Mouse (Mus musculus) lung, embryonic 15.5 days (tissue): ENCODE results near the gene Gpr107. TPM values are rescaled to one million over a fixed set of nuclear protein-coding genes. Genes with fewer than 3 reads are reported as not detected.
A peak's percentile ranks its signal among the peaks of the same experiment; 100 is the strongest.

Source experiments
- ATAC-seq: fragments of 200-750 bp; cut with Nextera tagmentation; 2 replicates; pipeline ENCODE4 v1.8.0; 2017; ENCODE audit warnings: moderate number of reproducible peaks, borderline replicate concordance; ENCODE audit not compliant: low FRiP score, low TSS enrichment; ENCODE audit errors: extremely low read depth
- H3K27ac ChIP-seq: fragments of 300-500 bp; sonication (generic); 2 replicates; pipeline ENCODE4 v1.5.1; 2015; ENCODE audit warnings: moderate library complexity, mild to moderate bottlenecking, inconsistent platforms
- H3K27me3 ChIP-seq: fragments of 300-500 bp; sonication (generic); 2 replicates; pipeline ENCODE4 v1.6.1; 2015; ENCODE audit warnings: inconsistent platforms
- H3K36me3 ChIP-seq: fragments of 300-500 bp; sonication (generic); 2 replicates; pipeline ENCODE4 v1.6.1; 2015; ENCODE audit warnings: inconsistent platforms
- H3K4me1 ChIP-seq: fragments of 300-500 bp; sonication (generic); 2 replicates; pipeline ENCODE4 v1.6.1; 2015; ENCODE audit warnings: inconsistent platforms
- H3K4me2 ChIP-seq: fragments of 300-500 bp; sonication (generic); 2 replicates; pipeline ENCODE4 v1.6.1; 2015; ENCODE audit warnings: inconsistent platforms, mild to moderate bottlenecking, moderate library complexity
- H3K4me3 ChIP-seq: fragments of 300-500 bp; sonication (generic); 2 replicates; pipeline ENCODE4 v1.5.1; 2015; ENCODE audit warnings: mild to moderate bottlenecking, inconsistent platforms
- H3K9ac ChIP-seq: fragments of 300-500 bp; sonication (generic); 2 replicates; pipeline ENCODE4 v1.6.1; 2015; ENCODE audit warnings: inconsistent platforms
- H3K9me3 ChIP-seq: fragments of 300-500 bp; sonication (generic); 2 replicates; pipeline ENCODE4 v1.6.1; 2016; ENCODE audit warnings: inconsistent platforms
- WGBS: fragments of 180-500 bp; shearing (Covaris S2); methylation state at CpG from one replicate; pipeline ENCODE4 v1.1.7; 2015; 5-methylcytosine and 5-hydroxymethylcytosine counted together
- polyA plus RNA-seq: library from polyadenylated mRNA; unstranded; fragments of >200 nt; fragmentation: Nextera tagmentation; extraction: Ambion mirVana; gene quantifications from 2 replicates; pipeline ENCODE4 v1.2.1, GENCODE M21; 2015

The Gpr107 gene
- polyA plus RNA-seq, 1 experiment from 2014 or later, result 33.3 TPM

- H3K9me3 ChIP-seq, result no peaks in the 10 kb centered on the region
Measured at GRCm38 (mm10) chr2:31115943-31116731, 36.0 kb upstream of the Gpr107 start.

GRCm38 (mm10) chr2:31118211-31118610, 33.9 kb upstream of the Gpr107 start:
- H3K27me3 ChIP-seq, result no peaks in the 10 kb centered on the region
- 83% methylated on average over 3 of the region's 3 CpGs for WGBS
- no peak overlapping the region for H3K9ac ChIP-seq
- no peaks in the 10 kb centered on the region for H3K36me3 ChIP-seq
- H3K27ac ChIP-seq, result no peak overlapping the region
- no peaks in the 10 kb centered on the region for H3K9me3 ChIP-seq
- peaks cover 22% of the 10 kb centered on the region for H3K4me1 ChIP-seq
- H3K4me3 ChIP-seq, result no peak overlapping the region
- H3K4me2 ChIP-seq, result no peak overlapping the region
- ATAC-seq, result no peak

More at GRCm38 (mm10) chr2:31115943-31116731, 36.0 kb upstream of the Gpr107 start:
- Histone ChIP-seq H3K27ac (no peak overlapping the region), H3K4me1 (peaks cover 20% of the 10 kb centered on the region), H3K36me3 (no peaks in the 10 kb centered on the region), H3K4me3 (no peak overlapping the region), H3K4me2 (no peak overlapping the region), H3K27me3 (no peaks in the 10 kb centered on the region), H3K9ac (no peak overlapping the region)
- ATAC-seq, result peak; percentile 45; the same call in 1 of the 2 replicates
- 57% methylated on average over 10 of the region's 10 CpGs for WGBS

- Histone ChIP-seq H3K27me3 (no peaks in the 10 kb centered on the region), H3K9me3 (no peaks in the 10 kb centered on the region), H3K36me3 (no peaks in the 10 kb centered on the region), H3K27ac (no peak overlapping the region), H3K4me3 (no peak overlapping the region), H3K4me1 (peaks cover 28% of the 10 kb centered on the region), H3K4me2 (no peak overlapping the region), H3K9ac (no peak overlapping the region)
- ATAC-seq, result no peak
- 84% methylated on average over 10 of the region's 10 CpGs for WGBS
Measured at GRCm38 (mm10) chr2:31118639-31119380, 33.3 kb upstream of the Gpr107 start.

- Histone ChIP-seq H3K4me3 (no peak overlapping the region), H3K9me3 (no peaks in the 10 kb centered on the region), H3K27me3 (no peaks in the 10 kb centered on the region), H3K27ac (no peak overlapping the region; the same call in 1 of the 2 replicates), H3K4me1 (peaks cover 33% of the 10 kb centered on the region), H3K9ac (no peak overlapping the region), H3K4me2 (no peak overlapping the region), H3K36me3 (no peaks in the 10 kb centered on the region)
- WGBS, result 67% methylated on average over 13 of the region's 13 CpGs
- ATAC-seq, result no peak
Measured at GRCm38 (mm10) chr2:31119795-31120194, 32.3 kb upstream of the Gpr107 start.

- no peak overlapping the region for H3K4me2 ChIP-seq
- no peak overlapping the region for H3K4me3 ChIP-seq
- H3K27ac ChIP-seq, result no peak overlapping the region
- no peaks in the 10 kb centered on the region for H3K27me3 ChIP-seq
- ATAC-seq, result no peak
- WGBS, result 69% methylated on average over 7 of the region's 7 CpGs
- H3K36me3 ChIP-seq, result no peaks in the 10 kb centered on the region
- H3K4me1 ChIP-seq, result peaks cover 29% of the 10 kb centered on the region
- H3K9ac ChIP-seq, result no peak overlapping the region
- no peaks in the 10 kb centered on the region for H3K9me3 ChIP-seq
Measured at GRCm38 (mm10) chr2:31121131-31121693, 30.9 kb upstream of the Gpr107 start.

- Histone ChIP-seq H3K4me2 (no peak overlapping the region), H3K27ac (no peak overlapping the region), H3K4me1 (peaks cover 42% of the 10 kb centered on the region), H3K36me3 (no peaks in the 10 kb centered on the region), H3K9me3 (no peaks in the 10 kb centered on the region), H3K9ac (no peak overlapping the region), H3K27me3 (no peaks in the 10 kb centered on the region), H3K4me3 (no peak overlapping the region)
- ATAC-seq, result no peak
- 80% methylated on average over 5 of the region's 5 CpGs for WGBS
Measured at GRCm38 (mm10) chr2:31122806-31123205, 29.3 kb upstream of the Gpr107 start.

- H3K4me1 ChIP-seq, result peaks cover 48% of the 10 kb centered on the region
- H3K27ac ChIP-seq, result no peak overlapping the region
Measured at GRCm38 (mm10) chr2:31123493-31123892, 28.6 kb upstream of the Gpr107 start.

GRCm38 (mm10) chr2:31124694-31125093, 27.4 kb upstream of the Gpr107 start:
- 30% methylated on average over 2 of the region's 2 CpGs for WGBS
- Histone ChIP-seq H3K27ac (peak overlapping the region; percentile 42), H3K4me3 (no peak overlapping the region), H3K9ac (no peak overlapping the region), H3K4me2 (no peak overlapping the region), H3K36me3 (no peaks in the 10 kb centered on the region), H3K9me3 (no peaks in the 10 kb centered on the region), H3K27me3 (no peaks in the 10 kb centered on the region), H3K4me1 (peaks cover 47% of the 10 kb centered on the region)
- ATAC-seq, result peak; percentile 55; the same call in 1 of the 2 replicates

More at GRCm38 (mm10) chr2:31123493-31123892, 28.6 kb upstream of the Gpr107 start:
- H3K4me2 ChIP-seq, result no peak overlapping the region
- H3K27me3 ChIP-seq, result no peaks in the 10 kb centered on the region
- no peak overlapping the region for H3K9ac ChIP-seq
- no peak for ATAC-seq
- 82% methylated on average over 5 of the region's 5 CpGs for WGBS
- no peak overlapping the region for H3K4me3 ChIP-seq
- no peaks in the 10 kb centered on the region for H3K36me3 ChIP-seq
- no peaks in the 10 kb centered on the region for H3K9me3 ChIP-seq

- 63% methylated on average over 7 of the region's 7 CpGs for WGBS
- Histone ChIP-seq H3K4me1 (peaks cover 43% of the 10 kb centered on the region), H3K9me3 (no peaks in the 10 kb centered on the region), H3K36me3 (no peaks in the 10 kb centered on the region), H3K4me2 (no peak overlapping the region), H3K4me3 (no peak overlapping the region), H3K27ac (peak overlapping the region; percentile 42; the same call in 1 of the 2 replicates), H3K9ac (no peak overlapping the region), H3K27me3 (no peaks in the 10 kb centered on the region)
- ATAC-seq, result no peak
Measured at GRCm38 (mm10) chr2:31125156-31125555, 27.0 kb upstream of the Gpr107 start.

- Histone ChIP-seq H3K36me3 (no peaks in the 10 kb centered on the region), H3K4me2 (no peak overlapping the region), H3K27ac (no peak overlapping the region; the same call in 1 of the 2 replicates), H3K9ac (no peak overlapping the region), H3K9me3 (no peaks in the 10 kb centered on the region), H3K4me1 (peaks cover 52% of the 10 kb centered on the region), H3K27me3 (no peaks in the 10 kb centered on the region), H3K4me3 (no peak overlapping the region)
- ATAC-seq, result no peak
- 92% methylated on average over 9 of the region's 9 CpGs for WGBS
Measured at GRCm38 (mm10) chr2:31126048-31126447, 26.1 kb upstream of the Gpr107 start.

GRCm38 (mm10) chr2:31127219-31127618, 24.9 kb upstream of the Gpr107 start:
- WGBS, result 65% methylated on average over 7 of the region's 7 CpGs
- Histone ChIP-seq H3K27ac (peak overlapping the region; percentile 31; the same call in 1 of the 2 replicates), H3K9ac (no peak overlapping the region), H3K4me1 (peaks cover 62% of the 10 kb centered on the region), H3K27me3 (no peaks in the 10 kb centered on the region), H3K9me3 (no peaks in the 10 kb centered on the region), H3K36me3 (no peaks in the 10 kb centered on the region), H3K4me2 (no peak overlapping the region), H3K4me3 (no peak overlapping the region)
- ATAC-seq, result no peak

GRCm38 (mm10) chr2:31127899-31128298, 24.2 kb upstream of the Gpr107 start:
- 56% methylated on average over 4 of the region's 4 CpGs for WGBS
- Histone ChIP-seq H3K4me1 (peaks cover 69% of the 10 kb centered on the region), H3K9ac (no peak overlapping the region), H3K27me3 (no peaks in the 10 kb centered on the region), H3K36me3 (no peaks in the 10 kb centered on the region), H3K9me3 (no peaks in the 10 kb centered on the region), H3K4me2 (no peak overlapping the region), H3K27ac (no peak overlapping the region), H3K4me3 (no peak overlapping the region)
- no peak for ATAC-seq
